Mouse (Mus musculus): ENCODE data around the gene Mrm2. TPM values are rescaled to one million over a fixed set of nuclear protein-coding genes. Genes with fewer than 3 reads are reported as not detected.
A peak's percentile ranks its signal among the peaks of the same experiment; 100 is the strongest.

The Mrm2 gene
- polyA plus RNA-seq, 1 experiment: 5.6 TPM

GRCm38 (mm10) chr5:140316716-140317115, 15.0 kb downstream of the Mrm2 start:
- H3K9me3 ChIP-seq (replicated peaks; ENCODE audit: control insufficient read depth, insufficient read depth, low read length, poor library complexity, severe bottlenecking): no peaks in the 10 kb centered on the region
- no peak for TF ChIP-seq CTCF (IDR thresholded peaks at IDR 0.05; ENCODE audit: low read depth, low read length)
- H3K9ac ChIP-seq (ENCODE audit: low read depth, poor library complexity, severe bottlenecking): no peak overlapping the region
- H3K27me3 ChIP-seq (ENCODE audit: control insufficient read depth, insufficient read depth, low read length, poor library complexity, severe bottlenecking): no peaks in the 10 kb centered on the region
- no peaks in the 10 kb centered on the region for H3K4me1 ChIP-seq (ENCODE audit: control insufficient read depth, insufficient read depth, low read length)
- H3K27ac ChIP-seq (ENCODE audit: insufficient read depth, low read length): no peak overlapping the region
- H3K36me3 ChIP-seq (ENCODE audit: control insufficient read depth, insufficient read depth, low read length, poor library complexity, severe bottlenecking): no peaks in the 10 kb centered on the region; the same call in 1 of the 2 replicates
- no peak overlapping the region for H3K4me3 ChIP-seq (ENCODE audit: low read depth, low read length)

GRCm38 (mm10) chr5:140307602-140308001, 24.1 kb downstream of the Mrm2 start:
- H3K9ac ChIP-seq (ENCODE audit: low read depth, poor library complexity, severe bottlenecking): no peak overlapping the region
- H3K36me3 ChIP-seq (ENCODE audit: control insufficient read depth, insufficient read depth, low read length, poor library complexity, severe bottlenecking): peaks cover 16% of the 10 kb centered on the region
- H3K9me3 ChIP-seq (replicated peaks; ENCODE audit: control insufficient read depth, insufficient read depth, low read length, poor library complexity, severe bottlenecking): no peaks in the 10 kb centered on the region
- H3K27me3 ChIP-seq (ENCODE audit: control insufficient read depth, insufficient read depth, low read length, poor library complexity, severe bottlenecking): no peaks in the 10 kb centered on the region
- TF ChIP-seq POLR2A (IDR thresholded peaks at IDR 0.05; ENCODE audit: insufficient read depth, low read length) (no peak), EP300 (IDR thresholded peaks at IDR 0.05; ENCODE audit: insufficient read depth, low read depth, low read length) (no peak), CTCF (IDR thresholded peaks at IDR 0.05; ENCODE audit: low read depth, low read length) (no peak)
- H3K4me1 ChIP-seq (ENCODE audit: control insufficient read depth, insufficient read depth, low read length): no peaks in the 10 kb centered on the region
- no peak overlapping the region for H3K4me3 ChIP-seq (ENCODE audit: low read depth, low read length)
- no peak overlapping the region for H3K27ac ChIP-seq (ENCODE audit: insufficient read depth, low read length)

- peaks cover 21% of the 10 kb centered on the region for H3K36me3 ChIP-seq (ENCODE audit: control insufficient read depth, insufficient read depth, low read length, poor library complexity, severe bottlenecking)
- H3K4me3 ChIP-seq (ENCODE audit: low read depth, low read length): no peak overlapping the region
Measured at GRCm38 (mm10) chr5:140306016-140306415, 25.7 kb downstream of the Mrm2 start.

DNA sequence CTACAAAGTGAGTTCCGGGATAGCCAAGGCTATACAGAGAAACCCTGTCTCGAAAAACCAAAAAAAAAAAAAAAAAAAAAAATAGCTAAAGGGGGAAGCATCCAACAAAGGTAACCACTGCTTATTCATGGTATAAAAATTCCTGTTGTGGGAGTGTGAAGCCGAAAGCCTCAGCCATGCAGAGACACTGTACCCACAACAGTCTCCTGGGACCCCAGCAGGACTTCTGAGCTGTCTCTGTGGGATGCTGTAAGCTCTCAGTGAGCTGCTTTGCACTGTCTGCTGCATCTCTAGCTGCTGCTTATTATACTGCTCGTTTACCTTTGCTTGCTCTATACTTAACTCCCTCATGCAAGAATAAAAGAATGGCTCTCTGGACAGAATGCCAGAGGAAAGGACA, 33.4 kb downstream of the Mrm2 start:
- H3K27ac ChIP-seq (ENCODE audit: insufficient read depth, low read length): no peak overlapping the region
- H3K9ac ChIP-seq (ENCODE audit: low read depth, poor library complexity, severe bottlenecking): no peak overlapping the region
- H3K27me3 ChIP-seq (ENCODE audit: control insufficient read depth, insufficient read depth, low read length, poor library complexity, severe bottlenecking): no peaks in the 10 kb centered on the region
- H3K4me1 ChIP-seq (ENCODE audit: control insufficient read depth, insufficient read depth, low read length): no peaks in the 10 kb centered on the region
- TF ChIP-seq POLR2A (IDR thresholded peaks at IDR 0.05; ENCODE audit: insufficient read depth, low read length): no peak
- no peak for TF ChIP-seq CTCF (IDR thresholded peaks at IDR 0.05; ENCODE audit: low read depth, low read length)
- TF ChIP-seq EP300 (IDR thresholded peaks at IDR 0.05; ENCODE audit: insufficient read depth, low read depth, low read length): no peak
- H3K4me3 ChIP-seq (ENCODE audit: low read depth, low read length): no peak overlapping the region
- no peaks in the 10 kb centered on the region for H3K9me3 ChIP-seq (replicated peaks; ENCODE audit: control insufficient read depth, insufficient read depth, low read length, poor library complexity, severe bottlenecking)
- H3K36me3 ChIP-seq (ENCODE audit: control insufficient read depth, insufficient read depth, low read length, poor library complexity, severe bottlenecking): peaks cover 19% of the 10 kb centered on the region

More at GRCm38 (mm10) chr5:140306016-140306415, 25.7 kb downstream of the Mrm2 start:
- TF ChIP-seq POLR2A (IDR thresholded peaks at IDR 0.05; ENCODE audit: insufficient read depth, low read length) (no peak), CTCF (IDR thresholded peaks at IDR 0.05; ENCODE audit: low read depth, low read length) (peak; percentile 26), EP300 (IDR thresholded peaks at IDR 0.05; ENCODE audit: insufficient read depth, low read depth, low read length) (no peak)
- H3K9ac ChIP-seq (ENCODE audit: low read depth, poor library complexity, severe bottlenecking): no peak overlapping the region
- H3K9me3 ChIP-seq (replicated peaks; ENCODE audit: control insufficient read depth, insufficient read depth, low read length, poor library complexity, severe bottlenecking): no peaks in the 10 kb centered on the region
- no peaks in the 10 kb centered on the region for H3K27me3 ChIP-seq (ENCODE audit: control insufficient read depth, insufficient read depth, low read length, poor library complexity, severe bottlenecking)
- no peak overlapping the region for H3K27ac ChIP-seq (ENCODE audit: insufficient read depth, low read length)
- H3K4me1 ChIP-seq (ENCODE audit: control insufficient read depth, insufficient read depth, low read length): no peaks in the 10 kb centered on the region

- Histone ChIP-seq H3K27me3 (ENCODE audit: control insufficient read depth, insufficient read depth, low read length, poor library complexity, severe bottlenecking) (no peaks in the 10 kb centered on the region), H3K27ac (ENCODE audit: insufficient read depth, low read length) (no peak overlapping the region), H3K36me3 (ENCODE audit: control insufficient read depth, insufficient read depth, low read length, poor library complexity, severe bottlenecking) (peaks cover 5% of the 10 kb centered on the region), H3K9me3 (replicated peaks; ENCODE audit: control insufficient read depth, insufficient read depth, low read length, poor library complexity, severe bottlenecking) (no peaks in the 10 kb centered on the region), H3K4me3 (ENCODE audit: low read depth, low read length) (no peak overlapping the region), H3K9ac (ENCODE audit: low read depth, poor library complexity, severe bottlenecking) (no peak overlapping the region), H3K4me1 (ENCODE audit: control insufficient read depth, insufficient read depth, low read length) (no peaks in the 10 kb centered on the region)
- TF ChIP-seq CTCF (IDR thresholded peaks at IDR 0.05; ENCODE audit: low read depth, low read length) (peak; percentile 71), EP300 (IDR thresholded peaks at IDR 0.05; ENCODE audit: insufficient read depth, low read depth, low read length) (no peak), POLR2A (IDR thresholded peaks at IDR 0.05; ENCODE audit: insufficient read depth, low read length) (no peak)
Measured at GRCm38 (mm10) chr5:140292152-140292551, 39.5 kb downstream of the Mrm2 start.

DNA sequence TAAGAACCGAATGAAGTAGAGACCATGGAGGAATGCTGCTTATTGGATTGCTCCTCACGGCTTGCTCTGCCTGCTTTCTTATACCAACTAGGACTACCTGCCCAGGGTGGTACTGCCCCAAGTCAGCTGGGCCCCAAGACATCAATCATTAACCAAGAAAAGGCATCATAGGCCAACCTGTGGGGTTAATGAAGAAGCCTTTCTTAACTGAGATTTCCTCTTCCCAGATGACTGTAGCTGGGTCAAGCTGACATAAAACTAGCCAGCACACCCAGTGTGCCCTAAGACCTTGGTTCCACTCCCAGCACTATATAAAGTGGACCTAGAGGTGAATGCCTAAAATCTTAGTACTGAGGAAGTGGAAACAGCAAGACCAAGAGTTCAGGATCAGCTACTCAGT, 42.5 kb downstream of the Mrm2 start:
- H3K4me3 ChIP-seq (ENCODE audit: low read depth, low read length): no peak overlapping the region
- H3K9me3 ChIP-seq (replicated peaks; ENCODE audit: control insufficient read depth, insufficient read depth, low read length, poor library complexity, severe bottlenecking): no peaks in the 10 kb centered on the region
- H3K9ac ChIP-seq (ENCODE audit: low read depth, poor library complexity, severe bottlenecking): no peak overlapping the region
- no peak overlapping the region for H3K27ac ChIP-seq (ENCODE audit: insufficient read depth, low read length)
- TF ChIP-seq EP300 (IDR thresholded peaks at IDR 0.05; ENCODE audit: insufficient read depth, low read depth, low read length) (no peak), CTCF (IDR thresholded peaks at IDR 0.05; ENCODE audit: low read depth, low read length) (no peak), POLR2A (IDR thresholded peaks at IDR 0.05; ENCODE audit: insufficient read depth, low read length) (no peak)
- H3K36me3 ChIP-seq (ENCODE audit: control insufficient read depth, insufficient read depth, low read length, poor library complexity, severe bottlenecking): no peaks in the 10 kb centered on the region
- H3K4me1 ChIP-seq (ENCODE audit: control insufficient read depth, insufficient read depth, low read length): peaks cover under 1% of the 10 kb centered on the region
- no peaks in the 10 kb centered on the region for H3K27me3 ChIP-seq (ENCODE audit: control insufficient read depth, insufficient read depth, low read length, poor library complexity, severe bottlenecking)

Data from ES-Bruce4 (cell line).